Mouse (Mus musculus) retina, adult 2 months (tissue): ENCODE measurements at regions not wholly inside any gene's neighbourhood (a gene's known extent, or its start where the extent isn't known, plus 50 kb on each side); places are given as distances from the start of the nearest gene placed in this dataset.
"Not testable (repeated sequence)": the region's sequence is repeated elsewhere in the genome, so short reads cannot be mapped to it uniquely, and the experiment has no call there.

Experiments used
- DNase-seq: peaks from one replicate; pipeline ENCODE4 v3.0.0-alpha.2; 2012; ENCODE audit warnings: low read depth, low spot score

- no peak for DNase-seq
Measured at GRCm38 (mm10) chr4:105641582-105641981, 148.1 kb upstream of the Gm12728 start.

GRCm38 (mm10) chr4:105648820-105649446 lies 140.7 kb upstream of the Gm12728 start:
- DNase-seq, result no peak

- DNase-seq, result no peak
Measured at GRCm38 (mm10) chr4:105649447-105649833, 140.2 kb upstream of the Gm12728 start.

- no peak for DNase-seq
Measured at GRCm38 (mm10) chr4:105656071-105656655, 133.5 kb upstream of the Gm12728 start.

- DNase-seq, result no peak
Measured at GRCm38 (mm10) chr4:105658581-105658980, 131.1 kb upstream of the Gm12728 start.

- no peak for DNase-seq
Measured at GRCm38 (mm10) chr4:105676690-105677089, 113.0 kb upstream of the Gm12728 start.

GRCm38 (mm10) chr4:105690716-105691115 lies 99.0 kb upstream of the Gm12728 start:
- no peak for DNase-seq

GRCm38 (mm10) chr4:105692380-105692779 lies 97.3 kb upstream of the Gm12728 start:
- DNase-seq, result no peak

- no peak for DNase-seq
Measured at GRCm38 (mm10) chr4:105695895-105696294, 93.8 kb upstream of the Gm12728 start.

- DNase-seq, result no peak
Measured at GRCm38 (mm10) chr4:105697123-105697522, 92.5 kb upstream of the Gm12728 start.

- DNase-seq, result no peak
Measured at GRCm38 (mm10) chr4:105702036-105702435, 87.6 kb upstream of the Gm12728 start.

GRCm38 (mm10) chr4:105703408-105703807 lies 86.3 kb upstream of the Gm12728 start:
- no peak for DNase-seq

GRCm38 (mm10) chr4:105704271-105704670 lies 85.4 kb upstream of the Gm12728 start:
- DNase-seq, result no peak

- no peak for DNase-seq
Measured at GRCm38 (mm10) chr4:105705996-105706395, 83.7 kb upstream of the Gm12728 start.

GRCm38 (mm10) chr4:105708080-105708796 lies 81.4 kb upstream of the Gm12728 start:
- DNase-seq, result no peak

- no peak for DNase-seq
Measured at GRCm38 (mm10) chr4:105713956-105714355, 75.7 kb upstream of the Gm12728 start.

- no peak for DNase-seq
Measured at GRCm38 (mm10) chr4:105718080-105718479, 71.6 kb upstream of the Gm12728 start.

GRCm38 (mm10) chr4:105728696-105729095 lies 61.0 kb upstream of the Gm12728 start:
- no peak for DNase-seq

GRCm38 (mm10) chr4:105730900-105731299 lies 58.8 kb upstream of the Gm12728 start:
- DNase-seq, result no peak

GRCm38 (mm10) chr4:105735116-105735515 lies 54.6 kb upstream of the Gm12728 start:
- not testable (repeated sequence) for DNase-seq
